Mouse (Mus musculus) heart, adult 11 months (tissue): Measurements from ENCODE around the gene Chst5.

Source experiments
- DNase-seq: peaks from one replicate; pipeline ENCODE4 v3.0.0; 2022

The Chst5 gene

DNA sequence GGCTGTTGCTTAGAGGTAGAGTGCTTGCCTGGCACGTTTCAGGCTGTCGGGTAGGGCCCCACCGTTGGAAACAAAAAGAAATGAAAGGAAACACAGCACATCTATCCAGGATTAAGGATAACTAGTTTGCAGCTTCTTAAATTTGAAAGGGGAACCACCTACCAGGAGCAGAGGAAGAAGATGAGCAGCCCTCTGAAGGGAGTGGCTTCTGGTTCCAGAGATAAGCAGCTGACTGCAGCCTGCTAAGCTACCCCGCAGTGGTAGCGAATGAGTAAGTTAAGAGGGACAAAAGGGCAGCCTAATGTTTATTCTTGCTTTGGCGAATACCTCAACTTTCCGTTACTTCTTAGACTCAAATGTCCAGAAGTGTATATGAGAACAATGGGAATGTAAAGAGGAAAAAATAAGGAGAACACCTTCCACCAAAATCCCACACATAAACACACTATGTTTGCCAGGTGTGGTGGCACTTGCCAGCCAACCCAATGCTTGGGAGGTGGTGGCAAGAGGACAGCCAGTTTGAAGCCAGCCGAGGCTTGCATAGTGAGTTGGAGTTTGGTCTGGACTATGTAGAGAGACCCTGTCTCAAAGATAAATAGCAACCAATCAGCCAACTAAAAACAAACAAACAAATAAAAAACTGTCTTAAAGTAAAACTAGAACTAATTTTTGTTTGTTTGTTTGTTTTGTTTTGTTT is 19.5 kb upstream of the Chst5 start:
- no peak for DNase-seq

DNA sequence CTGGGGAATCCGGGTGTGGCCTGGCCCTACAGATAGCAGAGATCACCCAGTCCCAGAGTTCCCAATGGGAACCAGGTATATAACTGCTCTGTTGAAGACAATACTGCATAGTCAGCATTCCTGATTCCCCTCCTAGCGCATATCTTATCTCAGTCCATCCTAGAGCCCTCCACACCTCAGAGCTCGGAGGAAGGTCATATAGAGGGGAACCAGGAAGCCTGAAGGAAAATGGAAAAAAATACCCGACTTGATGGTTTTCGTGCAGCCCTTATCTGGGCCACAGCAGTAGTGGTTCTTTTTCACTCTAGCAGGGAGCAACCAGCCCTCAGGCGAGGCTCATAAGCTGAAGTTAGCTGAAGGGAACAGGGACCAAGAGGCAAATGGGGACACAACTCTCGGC is 14.7 kb upstream of the Chst5 start:
- DNase-seq, result peak; percentile 78

DNA sequence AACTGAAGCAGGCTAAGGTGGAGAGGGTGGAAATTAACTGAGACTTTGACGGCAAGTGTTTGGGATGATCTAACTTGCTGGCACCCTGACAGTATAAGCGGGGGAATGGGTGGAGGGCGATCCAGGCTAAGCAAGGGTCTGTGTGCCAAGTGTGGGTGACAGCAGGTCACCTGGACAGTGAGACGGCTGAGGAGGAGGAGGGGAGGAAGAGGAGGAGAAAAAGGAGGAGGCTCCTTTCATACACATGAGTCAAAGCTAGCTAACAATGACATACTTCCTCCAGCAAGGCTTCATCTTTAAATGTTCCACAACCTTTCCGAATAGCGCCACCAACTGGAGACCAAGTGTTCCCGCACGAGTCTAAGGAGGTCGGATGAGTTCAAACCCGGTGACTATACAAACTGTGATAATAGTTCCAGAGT is 13.1 kb upstream of the Chst5 start:
- peak; percentile 90 for DNase-seq

DNA sequence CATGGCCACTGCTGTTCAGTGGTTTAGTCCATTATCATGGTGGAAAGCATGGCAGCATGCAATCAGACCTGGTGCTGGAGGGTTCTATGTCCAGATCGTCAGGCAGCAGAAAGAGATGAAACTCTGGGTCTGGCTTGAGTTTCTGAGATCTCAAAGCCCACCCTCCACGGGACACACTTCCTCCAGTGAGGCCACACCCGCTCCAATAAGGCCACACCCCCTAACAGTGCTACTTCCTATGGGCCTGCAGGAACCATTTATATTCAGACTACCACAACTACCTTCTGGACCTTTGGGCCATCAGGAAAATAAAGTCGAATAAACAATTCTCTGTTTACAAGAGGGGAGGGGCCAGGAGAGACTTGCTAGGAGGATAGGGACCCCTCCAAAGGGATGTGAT is 10.7 kb upstream of the Chst5 start:
- DNase-seq, result no peak

DNA sequence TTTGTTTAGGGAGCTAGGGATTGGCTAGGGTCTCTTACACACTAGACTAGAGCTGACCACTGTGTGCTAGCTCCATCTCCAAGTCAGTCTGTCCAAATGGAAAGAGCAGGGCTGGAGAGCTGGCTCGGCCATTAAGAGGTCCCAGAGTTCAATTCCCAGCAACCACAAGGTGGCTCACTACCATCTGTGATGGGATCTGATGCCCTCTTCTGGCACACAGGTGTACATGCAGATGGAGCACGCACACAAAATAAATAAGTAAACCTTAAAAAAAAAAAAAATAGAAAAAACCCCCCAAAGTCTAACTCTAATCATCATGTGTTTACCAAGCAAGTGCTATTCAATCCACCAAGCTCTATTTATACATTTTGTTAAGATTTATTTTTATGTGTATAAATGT is 9.4 kb upstream of the Chst5 start:
- DNase-seq, result no peak

DNA sequence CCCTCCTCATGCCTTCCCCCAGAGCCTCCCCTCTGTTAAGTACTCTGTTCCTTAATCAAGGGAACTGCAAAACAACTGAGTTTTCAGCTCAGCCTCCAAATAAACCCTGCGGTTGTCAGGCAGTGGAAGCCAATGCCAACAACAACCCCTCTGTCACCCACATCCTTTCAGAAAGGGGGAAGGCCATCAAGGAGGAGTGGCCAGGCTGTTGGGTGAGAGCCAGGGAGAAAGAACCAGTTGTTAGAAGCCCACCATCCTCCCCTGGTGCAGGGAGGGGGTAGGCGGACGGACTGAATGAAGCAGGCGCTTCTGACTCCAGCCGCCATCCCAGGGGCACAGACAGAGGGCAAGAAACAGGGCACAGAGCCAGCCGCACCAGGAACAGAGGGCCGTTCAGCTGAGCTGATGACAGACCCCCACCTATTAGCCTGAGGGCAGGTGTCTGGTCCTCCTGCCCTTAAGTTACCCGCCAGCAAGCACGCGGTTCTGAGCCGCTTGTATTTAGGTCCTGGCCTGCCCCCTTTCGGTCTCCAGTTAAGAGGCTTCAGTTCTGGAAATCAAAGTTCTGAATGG is 2.7 kb upstream of the Chst5 start:
- DNase-seq, result no peak

DNA sequence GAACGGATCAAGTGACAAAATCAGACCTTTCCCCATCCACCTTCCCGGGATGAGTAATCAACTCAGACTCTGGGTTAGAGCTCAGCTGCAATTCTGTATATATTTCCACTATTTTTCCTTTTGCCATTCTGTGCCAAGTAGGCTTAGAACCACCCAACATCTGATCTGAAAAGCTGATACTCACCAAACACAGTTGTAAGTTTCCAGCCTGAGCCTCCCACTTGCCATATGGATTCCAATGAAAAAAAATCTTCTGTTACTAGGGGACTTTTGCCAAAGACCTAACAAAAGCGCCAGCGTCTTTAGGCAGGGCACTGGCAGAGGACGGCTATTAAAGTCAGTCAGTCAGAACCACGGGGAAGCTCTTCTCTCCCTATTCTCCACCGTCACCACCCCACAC is 1.3 kb upstream of the Chst5 start:
- no peak for DNase-seq

DNA sequence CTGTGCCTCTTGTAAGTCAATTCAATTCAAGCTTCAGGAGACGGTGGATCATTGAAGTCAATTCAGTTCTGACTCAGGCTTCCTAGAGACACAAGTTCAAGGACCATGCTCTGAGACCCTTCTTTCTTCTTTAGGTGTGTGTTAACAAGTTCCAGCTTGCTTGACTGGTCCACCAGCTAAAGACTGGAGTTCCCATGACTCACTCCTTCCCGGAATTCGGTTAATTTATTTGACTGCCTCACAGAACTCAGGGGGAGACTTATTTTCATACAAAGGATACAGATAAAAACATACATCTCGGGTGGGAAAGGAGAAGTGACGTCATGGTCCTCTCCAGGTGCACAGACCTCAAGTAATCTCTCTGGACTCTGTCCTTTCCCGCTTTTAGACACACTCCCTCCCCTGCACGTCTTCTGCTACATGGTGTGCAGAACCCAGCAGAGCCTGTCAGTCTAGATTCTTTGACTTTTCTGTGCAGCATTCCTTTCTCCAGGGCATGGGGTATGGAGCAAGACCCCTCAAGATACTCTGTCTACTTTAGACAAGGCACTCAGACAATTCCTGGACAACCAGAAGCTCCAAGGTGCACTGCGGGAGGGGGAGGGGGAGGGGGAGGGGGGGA is 4.6 kb downstream of the Chst5 start:
- DNase-seq, result no peak

DNA sequence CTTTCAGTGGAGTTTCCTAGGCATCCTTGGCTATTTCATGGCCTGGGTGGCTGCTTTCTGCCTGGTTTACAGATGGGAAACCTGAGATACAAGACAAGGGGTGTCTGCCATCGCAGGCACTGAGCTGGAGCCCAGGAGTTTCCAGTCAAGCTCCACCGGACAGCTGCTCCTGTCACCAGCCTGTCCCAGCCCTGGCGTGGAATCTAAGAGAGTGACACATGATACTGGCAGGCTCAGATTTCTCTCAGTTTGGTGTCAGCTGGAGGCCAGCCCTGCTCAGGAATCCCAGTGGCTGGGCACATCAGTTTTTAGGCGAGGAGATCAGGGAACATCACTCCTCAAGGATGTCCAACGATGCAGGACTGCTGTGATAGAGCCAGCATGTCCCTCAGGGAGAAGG is 8.2 kb downstream of the Chst5 start:
- DNase-seq, result peak; percentile 94

DNA sequence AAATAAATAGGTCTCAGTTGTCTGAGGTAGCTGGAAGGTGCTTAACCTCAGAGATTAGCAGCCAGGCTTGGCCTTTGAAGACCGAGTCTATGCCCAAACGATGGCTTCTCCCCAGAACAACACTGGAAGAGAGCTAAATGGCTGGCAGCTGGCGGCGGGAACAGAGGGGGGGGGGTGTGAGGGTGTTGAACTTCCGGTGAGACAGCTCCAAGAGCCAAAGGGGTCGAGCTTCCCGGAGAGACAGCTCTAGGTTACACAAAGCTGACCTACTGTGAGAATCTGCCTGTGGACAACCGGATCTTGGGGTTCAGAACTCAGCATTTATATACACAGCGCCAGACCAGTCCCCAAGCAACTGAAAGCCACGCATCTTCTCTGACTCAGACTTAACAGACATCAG is 11.7 kb downstream of the Chst5 start:
- DNase-seq, result no peak

DNA sequence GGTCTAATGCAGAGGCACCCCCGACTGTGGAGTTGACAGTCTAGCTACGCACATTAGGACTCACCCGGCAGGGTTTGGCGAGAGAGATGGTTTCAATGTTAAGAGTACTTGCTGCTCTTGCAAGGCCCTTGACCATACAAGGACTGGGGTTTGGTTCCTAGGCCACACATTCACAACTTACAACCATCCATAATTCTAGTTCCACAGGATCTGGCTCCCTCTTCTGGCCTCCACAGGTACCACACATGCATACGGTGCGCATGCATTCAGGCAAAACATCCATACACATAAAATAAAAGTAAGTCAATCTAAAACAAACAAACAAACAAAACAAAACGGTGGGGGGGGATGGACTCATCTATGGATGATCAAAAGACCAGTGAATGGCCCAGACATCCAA is 15.3 kb downstream of the Chst5 start:
- DNase-seq, result no peak

DNA sequence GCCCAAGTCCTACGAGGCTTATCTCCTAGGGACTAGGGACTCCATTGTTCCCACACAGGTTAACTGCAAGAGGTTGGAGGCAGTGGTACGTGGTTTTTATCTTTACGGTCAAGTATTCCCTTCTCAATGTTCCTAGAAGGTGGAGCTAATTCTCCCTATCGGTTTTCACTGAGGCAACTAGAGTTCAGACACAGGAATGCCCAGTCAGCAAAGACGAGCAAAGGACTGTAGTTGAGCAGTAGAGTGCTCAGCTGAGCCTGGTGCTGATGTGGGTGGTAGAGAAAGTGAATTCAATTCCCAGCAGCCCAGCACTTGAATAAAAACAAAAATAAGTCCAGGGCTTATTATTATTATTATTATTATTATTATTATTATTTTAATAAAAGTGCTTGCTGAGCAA is 17.6 kb downstream of the Chst5 start:
- no peak for DNase-seq

DNA sequence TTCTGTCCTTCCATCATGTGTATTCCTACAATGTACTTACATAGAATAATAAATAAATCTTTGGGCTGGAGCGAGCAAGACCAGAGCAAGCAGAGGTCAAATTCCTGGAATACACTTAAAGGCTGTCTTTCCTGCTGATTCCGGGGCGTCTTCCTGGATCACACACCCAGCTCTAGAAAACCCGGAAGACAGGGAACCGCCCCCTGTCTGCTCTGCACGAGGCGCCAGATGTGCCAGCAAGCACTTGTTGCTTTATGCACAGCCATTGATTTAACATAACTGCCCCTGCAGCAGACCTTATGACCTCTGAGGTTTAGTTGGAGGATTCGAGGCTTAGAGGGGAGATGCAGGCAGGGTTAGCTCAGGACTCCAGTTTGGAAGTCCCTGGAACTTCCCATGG is 18.3 kb downstream of the Chst5 start:
- no peak for DNase-seq

DNA sequence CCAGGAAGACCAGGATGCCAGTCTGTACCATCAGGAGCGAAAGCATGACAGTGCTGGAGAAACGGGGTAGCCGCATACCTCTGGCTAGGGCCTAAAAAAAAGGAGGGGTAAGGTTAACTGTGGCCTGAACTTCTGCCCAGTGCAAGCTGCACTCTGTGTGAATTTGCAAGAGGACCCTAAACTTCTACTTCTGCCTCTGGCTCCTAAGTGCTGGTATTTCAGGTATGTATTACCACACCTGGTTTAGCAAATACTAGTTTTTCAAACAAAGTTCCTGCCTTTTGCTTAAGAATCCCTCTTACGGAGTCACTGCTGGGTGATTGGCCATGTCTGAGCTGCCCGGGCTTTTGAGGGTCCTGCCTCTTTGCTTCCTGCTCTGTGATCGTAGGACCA is 19.3 kb downstream of the Chst5 start:
- no peak for DNase-seq

DNA sequence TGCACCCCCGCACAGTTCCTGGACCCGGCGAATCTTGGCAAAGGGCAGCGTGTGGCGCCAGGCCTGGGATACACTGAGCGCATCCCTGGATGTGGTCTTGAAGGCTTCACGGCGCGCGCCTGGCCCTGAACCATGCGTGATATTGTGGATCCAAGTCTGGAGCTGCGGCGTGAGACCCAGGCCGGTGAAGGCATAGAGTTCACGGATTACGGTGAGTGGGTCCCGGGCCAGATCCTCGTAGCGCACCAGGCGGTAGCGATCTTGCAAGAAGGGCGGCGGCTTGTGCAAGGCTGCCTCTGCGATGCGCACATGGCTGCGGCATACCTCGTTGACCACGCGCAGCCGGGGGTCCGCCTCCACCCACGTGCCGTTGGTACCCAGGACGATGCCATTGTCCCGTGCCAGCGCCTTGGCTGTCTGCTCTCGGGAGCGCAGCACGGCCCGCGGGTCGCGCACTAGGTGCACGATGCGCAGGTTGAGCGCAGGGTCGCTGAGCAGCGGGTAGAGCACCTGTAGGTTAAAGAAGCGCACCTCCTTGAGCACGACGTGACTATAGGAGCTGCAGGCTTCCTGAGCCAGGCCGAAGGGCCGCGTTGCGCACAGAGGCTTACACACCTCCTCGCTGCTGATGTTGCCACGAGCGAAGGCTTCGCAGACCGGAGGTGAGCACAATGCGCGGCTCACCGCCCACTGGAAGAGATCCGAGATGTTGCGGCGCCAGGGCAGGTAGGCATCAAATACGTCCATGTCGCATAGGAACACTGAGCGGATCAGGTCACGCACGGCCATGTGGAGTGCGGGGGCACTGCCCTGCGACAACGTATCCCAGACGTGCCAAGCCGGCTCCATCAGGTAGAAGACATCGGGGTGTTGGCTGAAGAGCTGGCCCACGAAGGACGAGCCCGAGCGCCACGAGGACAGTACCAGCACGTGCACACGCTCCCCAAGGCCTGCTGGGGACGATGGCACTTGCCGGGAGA is 20.0 kb downstream of the Chst5 start:
- DNase-seq, result no peak

DNA sequence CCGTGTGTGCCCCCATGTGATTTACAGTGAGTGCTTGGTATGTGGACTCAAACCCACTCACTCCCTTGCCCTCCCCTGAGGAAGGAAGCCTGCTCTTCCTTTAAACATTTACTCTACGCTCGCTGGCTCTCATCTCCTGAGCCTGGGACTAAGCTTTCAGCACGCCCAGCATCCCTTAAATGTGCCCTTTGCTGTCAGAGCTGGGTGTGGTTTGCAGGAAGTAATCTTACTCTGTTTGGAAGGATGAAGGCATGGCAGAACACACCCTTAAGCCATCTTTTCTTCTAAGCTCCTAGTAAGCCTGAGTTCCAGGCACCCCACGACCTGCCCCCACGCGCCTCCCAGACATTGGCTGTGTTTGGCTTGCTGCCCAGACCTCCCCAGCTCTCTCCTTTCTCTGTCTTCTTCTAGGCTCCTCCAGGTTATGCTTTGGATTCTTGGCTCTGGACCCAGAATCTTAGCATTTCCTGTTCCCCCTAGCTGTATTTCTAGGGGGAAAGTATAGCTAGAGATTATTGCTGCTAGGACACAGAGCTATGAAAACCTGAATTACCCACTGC is 22.1 kb downstream of the Chst5 start:
- DNase-seq, result no peak

DNA sequence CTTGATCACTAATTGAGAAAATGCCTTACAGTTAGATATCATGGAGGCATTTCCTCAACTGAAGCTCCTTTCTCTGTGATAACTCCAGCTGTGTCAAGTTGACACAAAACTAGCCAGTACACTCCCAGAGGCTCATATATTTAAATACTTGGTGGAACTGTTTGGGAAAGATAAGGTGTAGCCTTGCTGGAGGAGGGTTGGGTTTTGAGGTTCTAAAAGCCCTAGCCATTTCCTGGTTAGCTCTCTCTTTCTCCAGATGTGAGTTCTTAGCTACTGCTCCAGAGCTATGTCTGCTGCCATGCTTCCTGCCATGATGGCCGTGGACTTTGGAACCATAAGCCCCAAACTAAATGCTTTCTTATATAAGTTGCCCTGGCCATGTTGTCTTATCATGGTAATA is 22.8 kb downstream of the Chst5 start:
- DNase-seq, result no peak

DNA sequence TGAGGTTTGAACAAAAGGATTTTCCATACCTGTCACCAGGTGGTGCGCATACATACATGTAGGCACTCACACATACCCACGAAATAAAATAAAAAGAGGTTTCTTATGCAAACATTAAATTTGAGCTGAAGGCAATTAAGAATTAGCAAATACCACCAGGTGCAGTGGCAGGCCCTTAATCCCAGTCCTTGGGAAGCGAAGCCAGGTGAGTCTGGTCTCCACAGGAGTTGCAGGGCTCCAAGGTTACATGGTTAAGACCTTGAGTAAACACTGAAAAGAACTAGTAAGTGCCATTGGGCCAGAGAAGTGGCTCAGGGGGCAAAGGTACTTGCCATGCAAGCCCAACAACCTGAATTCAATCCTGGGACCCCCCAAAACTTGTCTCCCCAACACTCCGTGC is 26.6 kb downstream of the Chst5 start:
- no peak for DNase-seq

DNA sequence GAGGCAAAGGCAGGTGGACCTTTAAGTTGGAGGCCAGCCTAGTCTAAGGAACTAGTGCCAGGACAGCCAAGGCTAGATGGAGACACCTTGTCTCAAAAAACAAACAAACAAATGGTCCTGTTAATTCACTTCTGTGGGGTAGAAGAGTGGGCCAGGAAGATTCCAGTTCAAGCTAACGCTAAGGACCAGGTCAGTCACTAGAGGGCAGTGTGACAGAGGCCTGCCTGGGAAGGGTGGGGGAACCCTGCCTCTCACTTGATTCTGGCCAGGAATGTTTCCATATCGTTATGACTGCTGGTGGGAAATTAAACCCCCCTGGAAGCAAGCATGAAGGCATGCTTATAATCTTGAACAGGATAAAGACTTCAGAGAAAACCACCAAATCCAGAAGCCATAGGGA is 28.7 kb downstream of the Chst5 start:
- no peak for DNase-seq

DNA sequence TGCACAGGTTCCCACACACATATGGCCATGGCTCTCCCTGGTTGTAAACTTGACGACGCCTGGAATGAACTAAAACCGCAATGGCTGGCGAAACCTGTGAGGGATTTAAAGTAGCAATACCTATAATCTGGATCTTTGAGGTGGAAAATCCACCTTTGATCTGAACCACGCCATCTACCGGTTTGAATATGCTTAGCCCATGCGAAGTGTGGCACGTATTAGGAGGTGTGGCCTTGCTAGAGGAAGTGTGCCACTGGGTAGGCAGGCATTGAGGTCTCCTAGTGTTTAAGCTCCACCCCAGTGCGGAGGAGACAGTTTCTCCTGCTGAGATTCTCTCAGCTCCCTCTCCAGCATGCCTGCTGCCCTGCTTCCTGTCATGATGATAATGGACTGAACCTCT is 32.5 kb downstream of the Chst5 start:
- no peak for DNase-seq

DNA sequence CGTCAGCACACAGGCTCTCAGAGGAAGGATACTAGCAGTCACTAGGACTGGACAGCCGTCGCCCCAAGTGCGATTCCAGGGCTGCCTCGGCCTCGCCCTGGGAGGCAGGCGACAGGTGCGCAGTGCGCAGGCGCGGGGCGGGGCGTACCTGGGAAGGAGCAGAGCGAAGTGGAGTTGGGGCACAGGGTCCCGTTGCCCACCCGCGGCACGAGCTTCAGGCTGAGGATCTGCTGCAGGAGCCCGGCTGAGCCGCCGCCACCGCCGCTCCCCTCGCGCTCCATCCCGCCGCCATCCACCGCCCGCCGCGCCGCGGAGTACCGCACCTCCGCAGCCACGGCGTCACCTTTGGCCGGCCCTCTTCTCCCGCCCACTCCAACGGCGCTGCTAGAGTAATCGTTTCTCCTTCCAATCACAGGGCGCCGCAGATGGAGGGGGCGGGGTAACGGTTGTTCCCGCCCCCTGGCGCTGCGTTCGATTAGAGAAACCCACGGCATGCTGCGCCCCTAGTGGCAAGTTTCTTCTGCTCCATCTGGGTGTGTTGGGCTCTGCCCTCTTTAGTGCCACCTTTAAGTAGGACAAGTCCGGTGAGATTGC is 33.8 kb downstream of the Chst5 start, which contains the start of gene Tmem170:
Tmem170 (minus strand) TSS at position 396 of the 594 bp plus-strand sequence.
- peak; percentile 100 for DNase-seq

DNA sequence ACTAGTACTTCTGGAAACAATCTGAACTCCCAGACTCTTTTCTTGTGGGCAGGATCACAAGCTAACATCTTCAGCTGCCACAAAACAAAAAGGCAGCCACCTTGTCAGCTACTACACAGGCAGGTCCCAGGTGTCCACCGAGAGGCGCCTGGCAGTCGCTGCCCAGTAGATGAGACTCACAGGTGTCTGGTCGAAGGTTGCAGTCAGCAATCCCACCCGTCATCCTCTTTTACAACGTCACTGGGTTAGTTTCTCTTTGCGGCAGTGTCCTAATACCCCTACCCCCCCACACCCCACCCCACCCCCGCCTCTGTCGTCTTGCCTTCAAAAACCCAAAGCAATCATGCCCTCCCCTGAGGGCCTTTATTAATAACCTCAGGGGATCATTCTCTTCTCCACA is 34.5 kb downstream of the Chst5 start:
- peak; percentile 93 for DNase-seq

DNA sequence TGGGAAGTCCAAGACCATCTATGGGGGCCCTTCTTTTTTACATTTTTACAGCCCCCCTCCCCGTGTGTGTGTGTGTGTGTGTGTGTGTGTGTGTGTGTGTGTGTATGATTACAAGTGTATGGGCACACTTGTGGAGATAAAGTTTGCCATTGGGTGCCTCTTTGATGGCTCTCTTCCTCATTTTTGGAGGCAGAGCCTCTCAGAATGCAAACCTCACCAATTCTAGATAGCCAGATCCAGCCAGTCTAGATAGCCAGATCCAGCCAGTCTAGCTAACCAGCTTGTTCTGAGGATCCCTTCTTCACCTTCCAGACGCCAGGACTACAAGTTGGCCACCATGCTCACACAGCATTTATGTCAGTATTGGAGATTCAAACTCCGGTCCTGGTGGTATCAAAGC is 39.0 kb downstream of the Chst5 start:
- no peak for DNase-seq
